Comparison of ENCODE assay signal across 8 mouse cellular contexts in genomic region chr2:77279861-77280511, GRCm38 (mm10). TPM values are rescaled to one million over a fixed set of nuclear protein-coding genes. Genes with fewer than 3 reads are reported as not detected.
A peak's percentile ranks its signal among the peaks of the same experiment; 100 is the strongest.
DNase-seq lines count a peak whose midpoint lies in the region; ATAC-seq and TF ChIP-seq lines count a peak whose summit lies in the region.

No protein-coding gene starts in this region.

- no peaks in the 10 kb centered on the region for H3K36me3 ChIP-seq in liver, adult 2 months (ENCODE audit: control insufficient read depth, insufficient read depth, low read length)
- H3K36me3 ChIP-seq in liver, embryonic 14.5 days (replicated peaks; ENCODE audit: control insufficient read depth, insufficient read depth, low read depth), result no peaks in the 10 kb centered on the region

- no peak for TF ChIP-seq POLR2A in liver, adult 2 months (IDR thresholded peaks at IDR 0.05; ENCODE audit: extremely low read depth, insufficient read depth, low read length)

- no peaks in the 10 kb centered on the region for H3K4me1 ChIP-seq in liver, adult 2 months (ENCODE audit: control insufficient read depth, insufficient read depth, low read length)
- H3K4me1 ChIP-seq in liver, embryonic 14.5 days (replicated peaks; ENCODE audit: control insufficient read depth in 2 of 2, insufficient read depth in 2 of 2, low read length in 1 of 2), result peaks cover 0 to 4% of the 10 kb centered on the region in 2 experiments; a peak in 1 of 4 replicates

- H3K27ac ChIP-seq in liver, adult 2 months (replicated peaks; ENCODE audit: insufficient read depth, low read depth, low read length), result no peak overlapping the region
- no peak overlapping the region for H3K27ac ChIP-seq in liver, embryonic 14.5 days

- peak; percentile 21; the same call in 1 of the 2 replicates for ATAC-seq in liver, embryonic 14.5 days (ENCODE audit: insufficient read depth)
- ATAC-seq in erythroid progenitor cell, adult 5-6 weeks (replicated peaks; ENCODE audit: low FRiP score, poor library complexity, severe bottlenecking), result no peak

- TF ChIP-seq CTCF in liver, adult 2 months (IDR thresholded peaks at IDR 0.05; ENCODE audit: low read depth, low read length), result no peak
- no peak for TF ChIP-seq CTCF in liver, embryonic 14.5 days (IDR thresholded peaks at IDR 0.05; ENCODE audit: low read depth)

- TF ChIP-seq EP300 in liver, embryonic 14.5 days (IDR thresholded peaks at IDR 0.05; ENCODE audit: low read depth), result no peak

- H3K79me2 ChIP-seq in liver, adult 2 months (ENCODE audit: control insufficient read depth, insufficient read depth, low read length), result no peaks in the 10 kb centered on the region

- DNase-seq in liver, adult 2 months (ENCODE audit: extremely low read depth, low read depth, low spot score), result no peak
- DNase-seq in liver, result no peak
- DNase-seq in adrenal gland, adult 2 months, result peak; percentile 43
- DNase-seq in embryo, embryonic 10.5 days (ENCODE audit: low spot score), result peak; percentile 50
- peak; percentile 46 for DNase-seq in heart, postnatal 4 days
- no peak for DNase-seq in liver, embryonic 14.5 days (ENCODE audit: low read depth in 3 of 3, low spot score in 3 of 3)
- DNase-seq in retina, embryonic 14.5 days (ENCODE audit: low spot score), result peak; percentile 53

- H3K9me3 ChIP-seq in liver, embryonic 14.5 days (ENCODE audit: control insufficient read depth, low read length), result no peaks in the 10 kb centered on the region

- 4% methylated on average over 56 of the region's 57 CpGs for WGBS in liver, adult 2 months
- 2% methylated on average over 40 of the region's 57 CpGs for WGBS in liver, embryonic 14.5 days (ENCODE audit: insufficient replicate concordance)

- H3K9ac ChIP-seq in liver, adult 2 months (ENCODE audit: low read depth, low read length), result peak overlapping the region; percentile 66
- no peak overlapping the region; the same call in 1 of the 2 replicates for H3K9ac ChIP-seq in liver, embryonic 14.5 days (replicated peaks)

- H3K4me2 ChIP-seq in liver, embryonic 14.5 days (ENCODE audit: low read depth), result peak overlapping the region; percentile 66

- no peaks in the 10 kb centered on the region for H3K27me3 ChIP-seq in liver, adult 2 months (ENCODE audit: control insufficient read depth, insufficient read depth, low read length)
- H3K27me3 ChIP-seq in liver, embryonic 14.5 days (ENCODE audit: control insufficient read depth, insufficient read depth, low read length), result peaks cover 17% of the 10 kb centered on the region

- H3K4me3 ChIP-seq in liver, adult 2 months (ENCODE audit: insufficient read depth, low read depth, low read length), result peak overlapping the region; percentile 67
- H3K4me3 ChIP-seq in liver, embryonic 14.5 days (ENCODE audit: insufficient read depth in 1 of 2, low read depth in 2 of 2, low read length in 2 of 2), result peak overlapping the region; percentile 50 to 61

RNA-seq across cellular contexts. Expression of gene Sestd1, which starts 0.4 kb away (rescaled TPM):
- total RNA-seq in liver, adult 2 months (2014; rRNA removed), result 1.6 and 3.1 TPM in 2 replicates
- 0.30 and 0.80 TPM in 2 replicates for polyA plus RNA-seq in liver, adult 2 months (2012; rRNA removed)
- 10 to 100 TPM; 15.6 to 16.4 TPM for total RNA-seq in adrenal gland, adult 2 months (2021)
- 1.5 and 2.7 TPM in 2 replicates for polyA plus RNA-seq in adrenal gland, adult 2 months (2012; rRNA removed)
- 10 to 100 TPM; 31.4 to 33.3 TPM for total RNA-seq in heart, postnatal 4 days (2021)
- 0.25 and 0.46 TPM in 2 replicates for polyA plus RNA-seq in liver, embryonic 14.5 days (2012; rRNA removed)
- polyA plus RNA-seq in liver, embryonic 14.5 days (2014; fragmentation: Nextera tagmentation; extraction: Ambion mirVana), result 0.48 and 0.49 TPM in 2 replicates
- total RNA-seq in erythroid progenitor cell, adult 5-6 weeks (2015; ENCODE audit: low replicate concordance), result under 0.01 and 0.36 TPM in 2 replicates
- total RNA-seq in erythroid progenitor cell, adult 5-6 weeks (2017; ENCODE audit: low replicate concordance), result 0.45 TPM in 1 of 2 replicates, not detected in the other

Comparison
In these comparisons a context has a peak if more than half of its experiments do, and no peak if none do; other contexts are left out.
1. DNase-seq: peak in adrenal gland, adult 2 months (single experiment), embryo, embryonic 10.5 days (single experiment), heart, postnatal 4 days (single experiment) and retina, embryonic 14.5 days (single experiment); none in liver, adult 2 months (single experiment), liver (single experiment) and liver, embryonic 14.5 days (0 of 3).